Mouse (Mus musculus) liver, embryonic 14.5 days (tissue): ENCODE data around the gene Stk4.

Experiments used
- CTCF ChIP-seq: IDR thresholded peaks from 2 replicates; pipeline ENCODE4 v1.5.1; 2016; ENCODE audit warnings: antibody characterized with exemption, low read depth, control low read depth
- EP300 ChIP-seq: IDR thresholded peaks from 2 replicates; pipeline ENCODE4 v1.6.1; 2016; ENCODE audit warnings: antibody characterized with exemption, low read depth

DNA sequence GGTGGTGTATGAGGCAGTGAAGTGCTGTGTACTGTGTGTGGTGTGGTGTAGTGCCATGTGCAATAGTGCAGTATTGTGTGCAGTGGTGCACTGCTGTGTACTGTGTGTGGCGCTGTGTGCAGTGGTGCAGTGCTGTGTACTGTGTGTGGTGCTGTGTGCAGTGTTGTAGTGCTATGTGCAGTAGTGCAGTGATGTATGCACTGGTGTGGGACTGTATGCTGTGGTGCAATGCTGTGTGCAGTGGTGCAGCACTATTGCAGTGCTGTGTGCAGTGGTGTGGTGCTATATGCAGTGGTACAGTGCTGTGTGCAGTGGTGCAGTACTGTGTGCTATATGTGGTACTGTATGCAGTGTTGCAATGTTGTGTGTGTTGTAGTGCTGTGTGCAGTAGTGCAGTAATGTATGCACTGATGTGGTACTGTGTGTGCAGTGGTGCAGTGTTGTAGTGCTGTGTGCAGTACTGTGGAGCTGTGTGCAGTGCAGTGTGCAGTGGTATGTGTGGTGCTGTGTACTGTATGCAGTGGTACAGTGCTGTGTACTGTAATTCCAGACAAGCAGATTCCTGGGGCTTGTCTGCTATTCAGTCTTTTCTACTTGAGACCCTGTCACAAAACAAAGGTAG, 31.6 kb upstream of the Stk4 start:
- TF ChIP-seq CTCF: no peak
- TF ChIP-seq EP300: no peak
